In the genomic region with DNA sequence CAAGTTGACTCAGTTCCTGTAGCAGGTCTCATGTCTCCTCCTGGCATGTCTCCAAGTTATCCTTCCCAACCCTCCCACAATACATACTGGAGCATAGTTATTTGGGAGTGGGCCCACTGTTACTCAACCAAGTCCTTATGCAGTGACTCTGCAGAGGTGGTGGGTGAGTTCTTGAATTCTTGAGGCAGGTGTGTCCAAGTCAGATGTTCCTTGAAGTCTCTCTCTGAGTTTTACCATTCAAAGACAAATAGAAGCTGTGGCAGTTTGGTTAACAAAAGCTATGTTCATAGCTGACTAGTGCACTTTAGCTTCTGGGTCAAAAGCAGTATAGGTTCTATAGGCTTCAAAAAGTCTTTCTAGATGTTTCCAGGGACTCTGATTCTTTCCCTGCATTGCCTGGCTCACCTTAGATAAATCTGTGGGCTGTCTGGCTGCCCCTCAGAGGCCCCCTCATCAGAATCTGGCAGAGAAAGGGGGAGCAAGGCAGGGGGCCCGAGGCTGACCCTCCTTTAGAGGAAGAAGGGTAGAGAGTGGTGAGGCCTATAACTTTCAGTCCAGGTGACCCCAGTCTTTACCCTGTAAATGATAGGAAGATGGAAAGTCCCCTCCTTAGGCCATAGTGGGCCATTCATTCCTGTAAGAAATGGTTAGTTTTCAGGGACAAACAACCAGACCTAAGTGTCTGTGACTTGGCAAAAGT, we compare ENCODE assay signal across 21 mouse cellular contexts.
"Had no signal": no experiment of that assay in that cellular context is flagged by ENCODE, and none has a peak within 500 bp of the region (broad histone marks: within the 10 kb centered on the region; RNA-seq: fewer than 3 reads in every experiment).

No protein-coding gene starts in this region.

- H3K4me3 ChIP-seq: heart, embryonic 13.5 days; heart, embryonic 15.5 days; hindbrain, embryonic 13.5 days; hindbrain, embryonic 15.5 days; layer of hippocampus, adult 2 months; left cerebral cortex, adult 2 months; limb, embryonic 10.5 days; limb, embryonic 12.5 days; liver, embryonic 13.5 days; liver, embryonic 15.5 days had no signal

- DNase-seq: gastrocnemius, postnatal 14 days; gastrocnemius, postnatal 36 days; heart, adult 18-20 months; heart, postnatal 36 days; kidney, adult 11 months; kidney, adult 8-10 months; kidney, postnatal 10 days; kidney, postnatal 25 days; kidney, postnatal 4 days; liver; liver, embryonic 13.5 days had no signal

- H3K4me1 ChIP-seq: liver, embryonic 15.5 days had no signal

- H3K27ac ChIP-seq: heart, embryonic 13.5 days; heart, embryonic 15.5 days; hindbrain, embryonic 13.5 days; hindbrain, embryonic 15.5 days; hindbrain, postnatal 0 days; layer of hippocampus, adult 2 months; left cerebral cortex, adult 2 months; limb, embryonic 10.5 days; limb, embryonic 12.5 days; liver, embryonic 13.5 days; liver, embryonic 15.5 days had no signal
